Mouse (Mus musculus) forebrain, embryonic 11.5 days (tissue): ENCODE results near the gene Cd4. TPM values are rescaled to one million over a fixed set of nuclear protein-coding genes. Genes with fewer than 3 reads are reported as not detected.

ENCODE experiments used
- ATAC-seq: fragments of 200-750 bp; cut with Nextera tagmentation; replicated peaks from 2 replicates; pipeline ENCODE4 v1.8.0; 2017; ENCODE audit warnings: moderate TSS enrichment; ENCODE audit not compliant: low FRiP score
- DNase-seq: peaks from one replicate; pipeline ENCODE4 v3.0.0-alpha.2; 2017; ENCODE audit warnings: low spot score
- H3K27ac ChIP-seq: fragments of 300-500 bp; sonication (generic); 2 replicates; pipeline ENCODE4 v1.5.1; 2014; ENCODE audit warnings: low read depth, low read length
- H3K27me3 ChIP-seq: fragments of 300-500 bp; sonication (generic); 2 replicates; pipeline ENCODE4 v1.6.1; 2014; ENCODE audit warnings: mild to moderate bottlenecking, low read length, mixed read lengths; ENCODE audit not compliant: control insufficient read depth, insufficient read depth
- H3K36me3 ChIP-seq: fragments of 300-500 bp; sonication (generic); 2 replicates; pipeline ENCODE4 v1.6.1; 2014; ENCODE audit warnings: mild to moderate bottlenecking, low read length, moderate library complexity, mixed read lengths; ENCODE audit not compliant: control insufficient read depth, insufficient read depth
- H3K4me1 ChIP-seq: fragments of 300-500 bp; sonication (generic); replicated peaks from 2 replicates; pipeline ENCODE4 v1.6.1; 2014; ENCODE audit warnings: low read length, mixed read lengths; ENCODE audit not compliant: control insufficient read depth, insufficient read depth
- H3K4me2 ChIP-seq: fragments of 300-500 bp; sonication (generic); 2 replicates; pipeline ENCODE4 v1.6.1; 2014; ENCODE audit warnings: low read depth, mild to moderate bottlenecking, low read length, moderate library complexity, mixed read lengths; ENCODE audit not compliant: severe bottlenecking
- H3K4me3 ChIP-seq: fragments of 300-500 bp; sonication (generic); 2 replicates; pipeline ENCODE4 v1.5.1; 2014; ENCODE audit warnings: low read depth, low read length
- H3K9ac ChIP-seq: fragments of 300-500 bp; sonication (generic); 2 replicates; pipeline ENCODE4 v1.6.1; 2014; ENCODE audit warnings: low read length
- H3K9me3 ChIP-seq: fragments of 300-500 bp; sonication (generic); 2 replicates; pipeline ENCODE4 v1.6.1; 2016; ENCODE audit warnings: low read length, mixed read lengths; ENCODE audit not compliant: control insufficient read depth
- WGBS: fragments of 180-500 bp; shearing (Covaris S2); extraction: QIAGEN DNeasy Blood & Tissue Kit; methylation state at CpG from one replicate; pipeline ENCODE4 v1.1.7; 2014; 5-methylcytosine and 5-hydroxymethylcytosine counted together
- polyA plus RNA-seq: library from polyadenylated mRNA; unstranded; fragments of >200 nt; fragmentation: Nextera tagmentation; extraction: Ambion mirVana; gene quantifications from 2 replicates; pipeline ENCODE4 v1.2.1, GENCODE M21; 2014

The Cd4 gene
- polyA plus RNA-seq, 1 experiment from 2014 or later: not detected

GRCm38 (mm10) chr6:124917518-124918330 lies 29.7 kb upstream of the Cd4 start:
- no peaks in the 10 kb centered on the region for H3K9me3 ChIP-seq
- peak overlapping the region; percentile 96 for H3K4me3 ChIP-seq
- H3K27me3 ChIP-seq: no peaks in the 10 kb centered on the region
- H3K36me3 ChIP-seq: peaks cover 8% of the 10 kb centered on the region; the same call in 1 of the 2 replicates
- peaks cover 32% of the 10 kb centered on the region for H3K4me1 ChIP-seq
- peak overlapping the region; percentile 98 for H3K9ac ChIP-seq
- H3K4me2 ChIP-seq: peak overlapping the region; percentile 58
- DNase-seq (peak; percentile 96), ATAC-seq (peak; percentile 75)
- peak overlapping the region; percentile 99 for H3K27ac ChIP-seq
- WGBS: under 1% methylated on average over 62 of the region's 89 CpGs

DNA sequence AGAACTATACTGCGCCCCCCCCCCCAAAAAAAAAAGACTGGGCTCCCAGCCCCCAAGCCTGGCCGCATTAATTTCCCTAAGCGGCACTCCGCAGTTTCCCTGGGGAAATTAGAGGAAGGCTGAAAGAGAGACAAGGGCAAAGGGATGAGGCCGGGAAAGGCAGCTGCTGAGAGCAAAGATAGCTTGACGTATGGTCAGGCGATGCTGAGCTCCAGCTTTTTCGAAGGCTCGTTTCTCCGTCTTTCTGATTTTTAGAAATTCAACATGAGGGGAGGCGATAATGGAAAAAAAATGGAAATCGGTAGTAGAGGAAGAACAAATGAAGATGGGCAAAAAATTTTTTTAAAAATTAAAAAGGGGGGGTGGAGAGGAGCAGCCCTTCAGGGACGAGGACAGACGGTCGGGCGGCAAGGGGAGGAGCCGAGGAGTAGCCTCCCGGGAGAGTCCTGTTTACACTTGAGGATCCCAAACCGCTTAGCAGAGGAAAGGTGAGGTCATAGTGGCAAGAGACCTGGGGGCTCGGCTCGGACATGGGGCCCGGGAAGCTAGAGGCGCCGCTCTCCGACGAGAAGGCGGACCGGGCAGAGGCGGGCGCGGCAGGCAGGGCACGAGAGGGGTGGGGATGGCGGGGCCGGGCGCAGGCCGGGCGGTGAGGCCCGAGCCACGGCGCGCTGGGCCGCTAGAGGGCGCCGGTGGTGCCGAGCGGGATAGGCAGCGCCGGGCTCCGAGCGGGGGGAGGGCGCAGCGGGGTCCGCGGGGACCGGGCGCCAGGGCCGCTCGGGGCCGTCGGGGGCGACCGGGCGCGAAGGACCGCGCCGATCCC lies 28.9 kb upstream of the Cd4 start:
- H3K4me3 ChIP-seq: peak overlapping the region; percentile 96
- peak overlapping the region; percentile 99 for H3K27ac ChIP-seq
- peak overlapping the region; percentile 98 for H3K9ac ChIP-seq
- H3K9me3 ChIP-seq: no peaks in the 10 kb centered on the region
- under 1% methylated on average over 57 of the region's 67 CpGs for WGBS
- H3K4me2 ChIP-seq: peak overlapping the region; percentile 99
- DNase-seq (peak; percentile 94), ATAC-seq (peak; percentile 67)
- H3K36me3 ChIP-seq: peaks cover 8% of the 10 kb centered on the region; the same call in 1 of the 2 replicates
- no peaks in the 10 kb centered on the region for H3K27me3 ChIP-seq
- H3K4me1 ChIP-seq: peaks cover 32% of the 10 kb centered on the region

DNA sequence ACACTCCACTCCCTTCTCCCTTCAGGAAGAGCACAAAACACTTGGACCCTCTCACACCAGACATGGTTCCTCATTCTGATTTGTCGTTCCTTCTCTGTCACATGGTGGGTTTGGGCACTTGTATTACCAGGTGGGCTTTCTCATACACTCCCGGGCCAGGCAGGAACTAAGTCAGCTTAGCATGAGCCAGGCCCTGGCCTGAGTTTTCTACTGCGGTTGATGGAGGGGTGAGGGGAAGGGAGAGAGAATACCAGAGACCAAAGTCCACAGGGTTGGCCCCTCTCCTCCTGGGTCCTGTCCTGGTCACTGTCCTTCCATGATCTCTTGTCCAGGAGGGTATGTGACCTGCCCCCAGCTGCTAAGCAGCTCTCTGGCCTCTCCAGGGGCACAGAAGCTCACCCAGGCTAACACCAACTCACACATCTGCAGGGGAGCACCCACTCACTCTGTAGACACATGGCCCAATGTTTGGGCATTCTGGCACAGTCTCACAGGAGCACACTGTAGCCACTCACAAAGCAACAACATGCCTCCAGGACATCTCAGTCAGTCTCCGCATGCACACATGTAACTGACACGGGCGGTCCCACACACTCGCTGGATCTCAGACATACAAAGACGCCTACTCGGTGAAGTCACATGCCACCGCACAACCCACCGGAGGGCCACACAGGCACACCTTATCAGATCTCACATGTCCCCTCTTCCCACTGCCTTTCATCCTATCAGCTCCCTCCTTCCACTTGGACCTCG lies 28.1 kb upstream of the Cd4 start:
- Histone ChIP-seq H3K27me3 (no peaks in the 10 kb centered on the region), H3K9ac (peak overlapping the region; percentile 98), H3K36me3 (peaks cover 8% of the 10 kb centered on the region; the same call in 1 of the 2 replicates), H3K4me3 (peak overlapping the region; percentile 96), H3K4me1 (peaks cover 30% of the 10 kb centered on the region), H3K9me3 (no peaks in the 10 kb centered on the region), H3K27ac (peak overlapping the region; percentile 99), H3K4me2 (peak overlapping the region; percentile 99)
- DNase-seq (peak; percentile 71), ATAC-seq (no peak)
- WGBS: 3% methylated on average over 12 of the region's 12 CpGs

GRCm38 (mm10) chr6:124915160-124915941 lies 27.3 kb upstream of the Cd4 start:
- ATAC-seq (no peak), DNase-seq (peak; percentile 67)
- WGBS: 3% methylated on average over 22 of the region's 22 CpGs
- H3K36me3 ChIP-seq: peaks cover 8% of the 10 kb centered on the region; the same call in 1 of the 2 replicates
- H3K27me3 ChIP-seq: peaks cover 4% of the 10 kb centered on the region
- H3K9ac ChIP-seq: peak overlapping the region; percentile 98
- peak overlapping the region; percentile 99 for H3K4me2 ChIP-seq
- H3K27ac ChIP-seq: peak overlapping the region; percentile 99
- H3K4me1 ChIP-seq: peaks cover 29% of the 10 kb centered on the region
- H3K9me3 ChIP-seq: no peaks in the 10 kb centered on the region
- H3K4me3 ChIP-seq: peak overlapping the region; percentile 96

- Histone ChIP-seq H3K36me3 (peaks cover 8% of the 10 kb centered on the region; the same call in 1 of the 2 replicates), H3K27me3 (peaks cover 9% of the 10 kb centered on the region), H3K4me2 (peak overlapping the region; percentile 99; the same call in 1 of the 2 replicates), H3K27ac (peak overlapping the region; percentile 41; the same call in 1 of the 2 replicates), H3K9ac (peak overlapping the region; percentile 98), H3K4me1 (peaks cover 31% of the 10 kb centered on the region), H3K4me3 (peak overlapping the region; percentile 96; the same call in 1 of the 2 replicates), H3K9me3 (no peaks in the 10 kb centered on the region)
- 83% methylated on average over 7 of the region's 7 CpGs for WGBS
- ATAC-seq: no peak
- DNase-seq: no peak
Observed at GRCm38 (mm10) chr6:124914511-124914910, 26.5 kb upstream of the Cd4 start.

DNA sequence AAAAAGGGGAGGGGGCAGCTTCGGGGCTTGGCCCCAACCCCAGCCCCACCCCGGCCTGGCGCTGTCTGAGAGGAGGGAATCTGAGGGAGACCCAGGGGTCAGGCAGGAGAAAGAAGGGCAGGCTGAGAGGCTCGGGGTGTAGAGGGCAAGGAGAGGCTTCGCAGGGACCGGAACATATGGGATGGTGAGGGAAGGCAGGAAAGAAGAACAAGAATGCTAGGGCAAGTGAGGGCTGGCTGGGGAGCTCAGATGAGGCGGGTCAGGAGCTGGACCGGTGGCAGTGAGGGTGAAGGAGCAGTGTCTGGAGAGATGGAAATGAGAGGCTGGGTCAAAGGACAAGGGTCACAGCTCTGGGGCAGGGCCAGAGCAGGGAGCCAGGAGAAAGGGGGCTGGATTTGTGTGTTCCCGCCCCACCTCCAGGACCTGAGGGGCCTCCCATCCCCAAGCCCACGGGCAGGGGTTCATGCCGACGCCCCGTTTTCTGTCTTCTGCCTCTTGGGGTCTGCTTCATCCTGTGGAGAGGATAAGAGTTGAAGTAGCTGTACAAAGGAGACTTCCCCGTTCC lies 25.8 kb upstream of the Cd4 start:
- H3K27ac ChIP-seq: no peak overlapping the region
- H3K4me2 ChIP-seq: 0 out of 2 replicates have a peak overlapping the region, but pooled peaks have one; percentile 5
- no peak overlapping the region for H3K4me3 ChIP-seq
- 68% methylated on average over 14 of the region's 14 CpGs for WGBS
- peaks cover 8% of the 10 kb centered on the region; the same call in 1 of the 2 replicates for H3K36me3 ChIP-seq
- peaks cover 27% of the 10 kb centered on the region for H3K4me1 ChIP-seq
- H3K27me3 ChIP-seq: peaks cover 9% of the 10 kb centered on the region
- H3K9ac ChIP-seq: no peak overlapping the region
- no peak for ATAC-seq
- no peaks in the 10 kb centered on the region for H3K9me3 ChIP-seq
- no peak for DNase-seq

- H3K4me2 ChIP-seq: no peak overlapping the region
- no peak overlapping the region for H3K9ac ChIP-seq
- ATAC-seq (no peak), DNase-seq (no peak)
- H3K4me1 ChIP-seq: peaks cover 23% of the 10 kb centered on the region
- 84% methylated on average over 6 of the region's 6 CpGs for WGBS
- no peak overlapping the region for H3K27ac ChIP-seq
- H3K36me3 ChIP-seq: peaks cover 8% of the 10 kb centered on the region; the same call in 1 of the 2 replicates
- no peaks in the 10 kb centered on the region for H3K9me3 ChIP-seq
- H3K4me3 ChIP-seq: no peak overlapping the region
- peaks cover 9% of the 10 kb centered on the region for H3K27me3 ChIP-seq
Observed at GRCm38 (mm10) chr6:124913214-124913613, 25.2 kb upstream of the Cd4 start.
